Mouse (Mus musculus) Muller cell, postnatal 12 days (primary cell): ENCODE measurements at regions not wholly inside any gene's neighbourhood (a gene's known extent, or its start where the extent isn't known, plus 50 kb on each side); places are given as distances from the start of the nearest gene placed in this dataset.
A peak's percentile ranks its signal among the peaks of the same experiment; 100 is the strongest.

Experiments used
- DNase-seq: peaks from one replicate; pipeline ENCODE4 v3.0.0-alpha.2; 2015; ENCODE audit errors: inconsistent ontology term

DNA sequence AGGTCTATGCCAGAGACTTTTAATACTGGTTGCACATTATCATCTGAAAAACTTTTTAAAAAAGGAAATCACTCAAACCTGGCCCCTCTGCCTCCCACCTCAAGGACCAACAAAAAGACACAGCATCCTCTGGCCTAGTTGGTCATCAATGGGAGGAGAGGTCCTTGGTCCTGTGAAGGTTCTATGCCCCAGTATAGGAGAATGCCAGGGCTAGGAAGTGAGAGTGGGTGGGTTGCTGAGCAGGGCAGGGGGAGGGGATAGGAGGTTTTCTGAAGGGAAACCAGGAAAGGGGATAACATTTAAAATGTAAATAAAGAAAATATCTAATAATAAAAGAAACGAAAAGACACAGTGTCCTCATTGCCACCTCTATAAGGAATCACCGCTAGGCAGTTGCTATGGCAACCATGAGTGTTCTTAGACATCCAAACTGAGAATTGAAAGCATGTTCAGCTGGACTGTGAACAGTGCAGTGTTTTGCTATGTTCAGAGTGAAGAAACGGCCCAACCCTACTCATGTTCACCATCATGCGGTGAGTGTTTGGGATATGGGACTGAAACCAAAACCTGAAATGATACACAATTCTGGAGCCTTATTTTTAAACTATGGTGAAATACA lies 82.5 kb upstream of the 4933402D24Rik start:
- no peak for DNase-seq

DNA sequence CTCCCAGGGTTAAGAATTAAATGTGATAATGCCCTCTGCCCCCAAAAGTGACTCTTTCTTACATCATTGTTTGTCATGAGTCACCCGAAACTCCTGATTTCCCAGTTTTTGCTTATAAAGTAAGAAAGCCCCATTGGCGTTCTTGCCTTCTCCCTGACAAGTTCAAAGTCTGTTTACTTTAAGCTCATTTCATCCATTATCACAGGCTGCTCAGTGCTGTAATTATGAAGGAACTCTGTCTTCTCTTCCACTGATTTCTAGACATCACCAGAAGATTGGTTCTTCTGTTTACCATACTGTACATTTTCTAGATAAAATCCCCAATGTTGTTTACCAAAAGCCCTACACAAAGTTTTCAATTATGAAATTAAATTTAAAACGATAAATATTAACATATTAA lies 81.2 kb upstream of the 4933402D24Rik start:
- DNase-seq, result no peak

DNA sequence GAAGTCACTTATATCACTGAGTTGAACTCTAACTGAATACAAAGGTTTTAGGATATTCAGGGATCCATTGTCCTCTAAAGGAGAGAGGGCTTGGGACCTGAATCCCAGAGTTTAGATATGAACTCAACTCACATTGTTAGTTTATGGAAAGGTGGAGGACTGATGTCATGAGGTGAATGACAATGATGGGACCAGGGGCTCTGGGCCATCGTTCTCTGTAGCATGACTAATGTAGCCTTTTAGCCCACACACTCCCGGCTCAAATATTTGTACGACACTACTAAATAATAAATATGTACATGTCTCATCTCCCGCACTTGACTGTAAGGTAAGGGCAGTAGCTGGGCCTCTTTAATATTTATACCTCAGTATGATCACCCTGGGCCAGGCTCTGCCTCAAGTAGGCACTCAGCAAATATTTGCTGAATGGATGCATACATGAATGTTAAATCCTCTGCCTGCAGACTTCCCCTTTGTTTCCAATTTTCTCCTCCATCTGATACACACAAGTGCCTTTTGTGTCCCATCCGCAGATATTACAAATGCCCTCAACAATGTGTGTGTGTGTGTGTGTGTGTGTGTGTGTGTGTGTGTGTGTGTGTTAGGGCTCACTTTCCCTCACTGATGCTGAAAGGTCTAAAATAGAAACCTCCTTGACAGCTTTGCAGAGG lies 59.2 kb upstream of the 4933402D24Rik start:
- DNase-seq, result peak; percentile 90

DNA sequence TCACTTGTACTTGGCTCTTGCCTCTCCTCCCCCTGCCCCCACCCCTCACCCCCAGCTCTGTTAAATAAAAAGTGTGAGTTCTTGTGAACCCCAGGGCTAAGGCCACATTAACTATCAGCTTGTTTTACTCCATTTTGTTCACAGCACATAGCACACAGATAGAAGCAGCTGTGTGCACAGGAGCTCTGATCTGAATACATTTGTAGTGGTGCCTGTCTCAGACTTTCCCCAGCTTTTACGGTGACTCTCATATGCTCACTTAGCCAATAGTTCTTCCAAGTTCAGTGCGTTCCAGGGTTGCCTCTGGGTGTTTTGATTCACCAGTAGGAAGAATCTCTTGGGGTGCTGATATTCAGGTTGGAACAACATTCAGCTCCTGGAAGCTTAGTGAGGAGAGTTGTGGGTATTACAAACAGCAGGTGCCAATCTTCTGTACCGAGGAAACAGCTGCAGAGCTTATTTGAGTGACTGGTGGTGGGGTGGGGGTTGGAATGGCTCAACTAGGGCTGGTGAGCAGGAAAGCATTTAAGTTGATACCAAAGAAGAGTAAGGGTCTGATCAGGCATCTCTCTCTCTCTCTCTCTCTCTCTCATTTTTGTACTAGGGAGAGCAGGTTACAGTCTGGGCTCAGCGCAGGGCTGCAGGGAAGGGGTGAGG lies 51.7 kb upstream of the 4933402D24Rik start:
- peak; percentile 2 for DNase-seq

DNA sequence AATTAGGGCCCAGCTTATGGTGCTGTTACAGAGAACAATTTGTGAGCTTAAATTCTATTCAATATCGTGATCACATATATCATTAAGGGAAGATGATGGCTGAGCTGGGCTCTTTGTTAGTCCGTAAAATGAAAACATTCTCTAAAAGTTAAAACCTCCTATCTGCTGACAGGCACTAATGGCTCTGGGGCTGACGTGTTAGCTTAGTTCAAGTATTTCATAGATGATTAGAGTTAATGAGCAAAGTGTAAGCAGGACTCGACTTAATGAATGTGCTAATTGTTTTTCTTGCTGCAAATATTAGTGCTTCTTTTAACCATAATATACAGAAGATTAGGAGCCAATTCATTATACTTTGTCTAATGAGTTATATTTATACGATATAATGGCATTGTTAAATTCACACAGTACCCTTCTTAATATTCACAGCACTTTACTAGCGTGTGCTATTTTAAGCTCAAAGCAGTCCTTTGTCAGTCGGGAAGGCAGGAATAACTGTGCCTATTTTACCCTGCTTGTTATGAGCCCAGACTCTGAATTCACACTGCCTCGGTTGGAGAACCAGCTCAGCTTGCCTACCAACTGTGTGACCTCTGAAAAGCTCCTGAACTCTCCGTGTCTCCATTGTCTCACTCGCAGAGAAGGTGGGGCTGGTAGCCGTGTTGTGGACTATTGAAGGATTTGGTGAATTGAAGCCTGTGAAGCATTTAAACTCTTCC lies 50.6 kb upstream of the 4933402D24Rik start:
- DNase-seq, result peak; percentile 83
